Mouse (Mus musculus) lung, postnatal 36 days (tissue): Measurements from ENCODE around the gene Xrcc5.

ENCODE experiments used
- DNase-seq: peaks from one replicate; pipeline ENCODE4 v3.0.0; 2022; ENCODE audit warnings: mixed read lengths

Xrcc5 gene

DNA sequence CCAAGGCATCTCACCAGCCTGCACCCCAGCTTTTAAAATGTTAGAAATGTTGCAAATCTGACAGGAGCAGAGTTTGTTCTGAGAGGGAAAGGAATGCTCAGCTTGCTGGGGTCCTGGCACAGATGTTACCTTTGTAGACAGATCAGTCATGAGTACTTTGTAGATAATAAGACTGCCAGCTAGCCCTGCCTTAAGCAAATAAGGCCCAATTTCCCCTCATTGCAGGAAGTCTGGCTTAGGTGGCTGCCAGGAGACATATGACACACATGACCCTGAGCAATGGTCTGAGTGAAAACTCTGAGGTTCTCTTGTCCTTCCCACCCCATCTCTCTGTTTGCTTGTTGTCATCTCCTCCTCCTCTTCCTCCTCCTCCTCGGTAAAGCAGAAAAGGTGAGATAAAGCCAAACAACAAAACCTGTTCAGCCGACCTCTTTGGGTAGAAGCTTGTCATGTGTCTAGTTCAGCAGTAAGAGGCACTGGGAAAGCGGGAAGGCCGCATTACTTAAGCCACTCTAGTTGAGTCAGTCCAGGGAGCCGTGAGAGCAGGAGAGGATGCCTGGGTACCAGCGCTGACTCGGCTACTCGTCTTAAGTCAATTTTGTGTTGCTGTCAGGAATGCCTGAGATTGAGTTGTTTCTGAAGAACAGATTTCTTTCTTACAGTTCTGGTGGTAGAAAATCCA, 92.6 kb downstream of the Xrcc5 start:
- no peak for DNase-seq

DNA sequence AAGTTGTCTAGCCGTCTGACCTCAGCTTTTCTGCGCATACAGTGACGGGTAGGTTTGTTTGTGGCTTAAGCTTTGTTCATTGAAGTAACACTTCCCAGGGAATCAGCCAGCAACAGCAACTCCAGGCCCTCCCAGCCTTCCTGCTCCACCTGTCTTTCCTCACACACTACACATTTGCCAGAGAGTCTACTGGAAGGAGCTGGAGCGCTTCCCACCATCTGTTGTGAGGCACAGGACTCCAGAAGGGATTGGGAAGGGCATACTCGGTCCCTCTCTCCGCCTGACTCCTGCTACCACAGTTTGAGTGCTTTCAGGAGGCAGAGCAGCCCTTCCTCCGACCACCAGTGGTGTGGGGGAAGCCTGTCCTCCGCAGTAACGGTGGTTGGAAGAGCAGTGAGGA, 93.4 kb downstream of the Xrcc5 start:
- no peak for DNase-seq

- DNase-seq = no peak
Observed at GRCm38 (mm10) chr1:72401331-72402069, 94.3 kb downstream of the Xrcc5 start.

DNA sequence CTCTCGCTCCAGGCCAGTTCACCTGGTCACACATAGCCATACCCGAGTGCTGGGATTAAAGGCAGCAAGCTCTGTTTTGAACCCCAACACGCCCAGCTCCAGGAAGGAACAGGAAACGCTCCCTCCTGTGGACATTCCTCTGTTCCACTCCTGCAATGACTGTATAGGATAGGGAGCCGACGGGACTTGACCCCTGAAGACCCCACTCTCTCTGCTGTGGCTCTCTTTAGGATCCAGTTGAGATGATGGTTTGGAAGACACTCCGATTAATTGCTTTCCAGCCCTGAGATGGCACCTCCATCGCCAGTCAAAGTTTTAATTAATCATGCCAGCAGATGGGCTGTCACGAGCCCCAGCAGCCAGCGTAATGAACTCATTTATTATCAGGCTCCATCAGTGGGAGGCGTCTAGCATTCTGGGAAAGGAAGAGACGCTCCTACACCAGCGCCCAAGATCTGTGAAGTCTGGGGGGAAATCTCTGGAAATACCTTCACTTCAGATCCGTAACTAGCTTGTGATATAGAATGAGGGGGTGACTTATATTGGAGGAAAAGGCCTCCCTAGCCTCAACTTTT, 99.4 kb downstream of the Xrcc5 start:
- no peak for DNase-seq

DNA sequence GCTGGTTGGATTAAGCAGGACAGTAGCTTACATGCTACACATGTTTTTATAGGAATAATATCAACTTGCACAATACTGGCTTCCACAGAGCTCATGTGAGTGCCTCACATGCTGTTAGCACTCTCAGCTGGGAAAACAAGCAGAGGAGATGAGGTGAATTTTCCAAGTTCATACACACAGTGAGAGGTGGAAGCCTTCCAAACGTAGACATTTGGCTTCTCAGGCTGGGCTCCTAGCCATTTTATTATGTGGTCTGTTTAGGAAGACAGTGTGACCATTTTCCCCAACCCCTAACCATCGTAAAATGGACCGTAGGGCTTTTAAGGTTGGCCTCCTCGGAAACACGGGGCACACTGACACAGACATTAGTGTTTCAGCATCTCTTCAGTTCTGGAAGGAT, 102.7 kb downstream of the Xrcc5 start:
- DNase-seq = no peak

DNA sequence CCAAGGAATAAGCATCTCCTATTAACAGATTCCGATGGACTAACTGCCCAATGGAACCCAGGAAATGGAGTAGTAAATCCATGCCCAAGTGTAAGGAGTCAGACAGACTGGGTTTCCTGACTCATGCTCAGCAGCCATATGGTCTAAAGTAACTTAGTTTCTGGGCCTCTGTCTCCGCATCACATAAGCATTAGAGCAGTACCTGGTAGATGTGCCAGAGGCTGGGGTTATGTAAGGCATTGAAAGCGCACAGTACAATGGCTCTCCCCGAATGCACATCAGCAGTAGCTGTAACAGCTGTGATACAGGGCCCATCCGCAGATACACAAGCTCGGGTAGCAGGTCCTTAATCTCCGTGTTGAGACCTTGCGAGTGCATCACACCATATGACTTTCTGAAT, 103.9 kb downstream of the Xrcc5 start:
- no peak for DNase-seq

- no peak for DNase-seq
Observed at GRCm38 (mm10) chr1:72413205-72413604, 106.0 kb downstream of the Xrcc5 start.

GRCm38 (mm10) chr1:72414133-72414532, 106.9 kb downstream of the Xrcc5 start:
- DNase-seq = no peak

DNA sequence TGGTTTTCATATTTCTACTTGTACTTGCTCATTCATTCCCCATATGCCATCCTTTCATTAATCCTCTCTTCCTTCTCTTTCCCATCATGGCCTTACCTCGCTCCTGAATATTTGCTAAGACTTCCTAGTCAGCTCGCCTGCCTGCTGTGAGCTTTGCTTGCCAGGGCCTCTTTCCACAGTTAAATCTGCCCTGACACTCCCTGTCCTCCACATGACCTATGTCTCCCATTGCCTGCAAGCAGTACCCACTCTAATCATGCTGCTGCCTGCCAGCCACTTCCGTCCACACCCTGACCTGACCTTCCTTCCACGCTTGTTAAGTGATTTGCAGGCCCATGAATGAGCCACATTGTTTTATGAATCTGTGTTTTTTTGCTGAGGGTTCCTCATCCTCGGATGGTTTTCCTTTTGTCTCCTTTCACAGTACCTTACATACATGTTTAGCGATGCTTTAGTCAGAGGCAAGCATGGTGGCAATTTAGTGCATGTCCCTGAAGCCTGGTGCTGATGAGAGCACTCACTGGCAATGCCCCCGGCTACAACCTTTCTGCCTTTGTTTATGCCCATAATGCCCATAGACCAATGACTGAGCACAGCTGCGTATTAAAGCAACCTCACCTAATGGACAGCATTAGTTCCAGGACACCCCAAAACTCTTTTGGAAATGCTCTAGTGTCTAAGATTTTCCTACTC, 107.5 kb downstream of the Xrcc5 start:
- no peak for DNase-seq

DNA sequence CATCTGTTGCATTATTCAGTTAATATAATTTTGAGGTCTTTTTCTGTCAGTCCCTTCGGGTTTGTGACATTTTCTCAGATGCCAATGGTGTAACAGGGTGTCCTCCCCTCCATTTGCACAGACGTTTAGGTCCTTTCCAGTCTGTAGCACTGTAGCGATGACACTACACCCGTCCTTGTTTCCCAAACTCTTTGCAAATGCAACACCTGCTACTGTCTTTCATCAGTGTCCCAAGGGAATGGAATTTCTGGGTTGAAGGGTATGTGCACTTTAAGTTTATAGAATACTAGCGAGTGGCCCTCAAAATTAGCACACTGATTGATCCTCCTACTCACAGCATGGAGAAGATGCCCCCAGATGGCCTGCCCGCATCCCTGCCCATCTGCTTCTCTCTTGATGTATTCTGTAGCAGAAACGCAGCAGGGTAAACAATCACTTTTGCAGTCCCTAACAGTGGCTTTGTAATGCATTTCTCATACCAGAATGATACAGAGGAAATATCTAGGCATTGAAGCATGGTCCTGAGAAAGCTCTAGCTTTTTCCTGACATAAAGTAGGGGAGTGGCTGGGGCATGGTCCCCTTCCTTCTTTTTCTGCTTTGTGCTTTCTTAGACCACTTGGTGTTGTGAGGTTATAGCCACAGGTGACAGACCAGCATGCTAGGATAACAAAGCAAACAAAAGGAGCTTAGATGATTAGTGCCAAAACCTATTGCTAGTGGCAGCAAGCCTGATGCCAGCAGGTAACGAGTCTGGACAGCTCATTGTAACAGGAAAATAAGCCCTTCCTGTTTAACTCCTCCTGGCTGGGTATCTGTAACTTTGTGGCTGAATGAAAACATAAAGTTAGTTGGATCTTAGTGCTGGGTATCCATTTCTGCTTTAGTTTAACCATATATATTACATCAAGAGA, 111.8 kb downstream of the Xrcc5 start:
- no peak for DNase-seq

DNA sequence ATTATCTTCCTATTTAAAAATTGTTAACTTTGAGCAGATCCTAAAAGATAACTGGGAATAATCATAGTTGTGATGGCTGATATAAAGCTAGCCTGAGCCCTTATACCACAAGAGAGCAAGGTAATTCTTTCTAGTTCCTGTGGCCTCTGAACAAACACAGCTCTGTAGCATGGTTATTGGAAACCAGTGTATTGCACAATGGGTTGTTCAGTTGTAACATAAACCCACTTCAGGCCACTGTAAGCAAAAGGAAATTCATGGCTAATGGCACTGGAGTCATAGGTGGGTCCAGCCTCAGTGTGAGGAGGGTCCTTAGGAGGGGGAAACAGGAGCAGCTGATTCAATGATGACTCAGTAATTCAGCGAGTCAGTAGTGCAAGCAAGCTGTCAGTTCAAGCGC, 113.0 kb downstream of the Xrcc5 start:
- DNase-seq = peak; percentile 41

DNA sequence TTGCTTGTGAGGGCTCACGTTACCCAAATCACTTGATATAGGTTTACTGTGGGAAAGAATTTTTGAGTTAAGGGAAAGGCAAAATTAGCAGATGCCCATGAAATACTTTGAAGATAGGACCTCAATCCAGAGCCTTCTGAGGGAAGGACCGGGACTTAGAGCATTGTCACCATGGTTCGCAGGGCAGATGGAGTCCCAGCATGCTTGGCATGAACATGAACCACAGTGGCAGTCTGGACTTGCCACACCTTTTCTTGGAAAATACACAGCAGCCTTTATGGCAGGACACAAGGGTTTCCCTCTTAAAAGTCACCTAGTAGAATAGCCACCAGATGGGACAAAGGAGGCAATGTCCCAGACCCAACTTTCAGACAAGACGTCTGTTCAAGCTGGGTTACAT, 114.9 kb downstream of the Xrcc5 start:
- DNase-seq = no peak

GRCm38 (mm10) chr1:72426456-72426855, 119.2 kb downstream of the Xrcc5 start:
- DNase-seq = no peak

DNA sequence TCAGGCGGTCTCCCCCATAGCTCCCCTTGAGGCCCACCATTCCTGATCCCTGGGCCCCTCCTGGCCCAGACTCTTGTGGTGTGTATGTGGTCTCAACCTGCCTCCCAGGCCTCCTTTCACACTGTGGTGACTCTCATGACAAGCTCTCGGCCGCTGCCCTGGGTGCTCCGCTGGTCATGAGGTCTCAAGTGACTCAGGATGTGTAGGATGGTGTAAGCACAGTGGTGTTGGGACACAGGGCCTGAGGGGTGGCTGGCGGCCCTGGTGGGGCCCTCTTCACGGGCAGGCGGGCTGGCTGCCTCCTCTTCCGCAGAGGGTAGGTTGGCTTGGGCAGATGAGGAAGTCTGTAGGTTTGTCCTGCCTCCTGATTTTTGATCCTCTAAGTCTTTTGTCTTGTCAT, 121.3 kb downstream of the Xrcc5 start:
- peak; percentile 65 for DNase-seq

- DNase-seq = peak; percentile 57
Observed at GRCm38 (mm10) chr1:72429107-72429807, 122.0 kb downstream of the Xrcc5 start.

- DNase-seq = no peak
Observed at GRCm38 (mm10) chr1:72432579-72432978, 125.4 kb downstream of the Xrcc5 start.

- DNase-seq = no peak
Observed at GRCm38 (mm10) chr1:72434510-72434909, 127.3 kb downstream of the Xrcc5 start.

DNA sequence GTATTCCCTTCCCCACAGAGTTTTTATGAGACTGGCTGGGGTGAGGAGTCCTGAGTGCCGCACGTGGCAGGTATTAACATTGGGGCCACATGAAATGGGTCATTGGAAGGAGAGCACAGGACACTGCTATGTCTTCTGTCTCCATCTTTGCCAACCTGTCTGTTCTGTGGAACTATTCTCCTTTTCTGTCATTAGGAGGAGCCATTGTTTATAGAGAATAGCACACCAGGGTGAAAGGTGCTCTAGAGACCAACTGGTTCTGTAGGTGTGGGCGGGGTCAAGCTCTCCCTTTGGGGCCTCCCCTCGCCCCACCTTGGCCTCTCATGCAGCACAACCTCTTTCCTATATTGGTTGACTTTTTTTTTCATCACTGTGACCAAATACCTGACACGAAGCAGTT, 129.7 kb downstream of the Xrcc5 start:
- no peak for DNase-seq

- DNase-seq = no peak
Observed at GRCm38 (mm10) chr1:72439146-72439545, 131.9 kb downstream of the Xrcc5 start.

- no peak for DNase-seq
Observed at GRCm38 (mm10) chr1:72442747-72443146, 135.5 kb downstream of the Xrcc5 start.
